Mouse (Mus musculus): Measurements from ENCODE around the gene Abhd16a.

GRCm38 (mm10) chr17:35152121-35152520 is 63.1 kb downstream of the Abhd16a start:
- TF ChIP-seq POLR2A (IDR thresholded peaks at IDR 0.05; ENCODE audit: extremely low read depth, insufficient read depth, low read length) (no peak), CTCF (IDR thresholded peaks at IDR 0.05; ENCODE audit: low read depth, low read length) (no peak)

All from liver, adult 2 months (tissue).